In the genomic region with DNA sequence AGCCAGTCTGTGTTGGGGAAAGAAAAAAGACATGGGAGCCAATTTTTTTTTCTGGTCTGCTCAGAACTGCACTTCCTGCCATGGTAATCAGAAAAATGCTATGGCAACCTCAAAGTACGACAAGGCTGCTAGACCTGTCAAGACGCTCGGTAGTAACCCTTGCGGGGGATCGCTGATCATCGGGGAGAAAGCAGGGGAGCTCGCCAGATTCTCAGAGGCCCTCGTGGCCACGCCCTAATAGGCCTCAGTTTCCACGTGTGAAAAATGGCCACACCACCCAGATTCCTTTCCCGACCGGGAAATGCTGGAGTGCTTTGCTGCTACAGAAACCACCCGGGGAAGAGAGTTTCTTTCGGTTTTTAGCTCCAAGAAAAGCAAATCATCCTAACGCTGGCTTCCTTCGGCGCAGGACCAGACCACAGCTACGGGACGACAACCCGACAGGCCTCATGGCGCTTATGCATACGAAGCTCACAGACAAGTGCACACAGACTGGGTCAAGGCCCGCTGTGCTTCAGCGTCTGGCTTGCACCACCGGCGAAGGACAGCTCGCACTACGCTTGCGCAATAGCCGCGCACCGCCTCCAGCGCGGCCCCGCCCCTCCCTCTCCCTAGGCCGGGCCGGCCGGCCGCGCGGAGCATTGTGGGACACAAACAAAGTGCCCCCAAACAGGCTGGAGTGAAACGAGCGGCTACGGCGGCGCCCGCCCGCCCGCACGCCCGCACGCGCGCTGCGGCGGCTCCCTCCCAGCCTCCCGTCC, we compare ENCODE assay signal across 1 mouse cellular context.
TF ChIP-seq lines count a peak whose summit lies in the region.

No protein-coding gene starts in this region.

TF ChIP-seq in MEL, 35 proteins besides CTCF, POLR2A, EP300 and RAD21 (continued from another document):
- TF ChIP-seq ZNF384 (IDR thresholded peaks at IDR 0.05; ENCODE audit: low read depth, low read length) (peak; percentile 86), SMC3 (IDR thresholded peaks at IDR 0.05; ENCODE audit: low read depth, low read length) (no peak), CHD1 (IDR thresholded peaks at IDR 0.05; ENCODE audit: low read depth, low read length) (no peak), TAL1 (IDR thresholded peaks at IDR 0.05; ENCODE audit: low read length) (no peak), MXI1 (IDR thresholded peaks at IDR 0.05; ENCODE audit: low read depth, low read length) (peak; percentile 36; the same call in 1 of the 2 replicates), ETS1 (IDR thresholded peaks at IDR 0.05; ENCODE audit: low read depth, low read length) (no peak), BHLHE40 (IDR thresholded peaks at IDR 0.05; ENCODE audit: borderline replicate concordance, low read depth, low read length) (no peak), USF2 (IDR thresholded peaks at IDR 0.05; ENCODE audit: borderline replicate concordance in 1 of 2, insufficient read depth in 1 of 2, low read depth in 1 of 2, low read length in 2 of 2) (no peak), NELFE (IDR thresholded peaks at IDR 0.05; ENCODE audit: low read depth, low read length) (peak; percentile 84), GATA1 (IDR thresholded peaks at IDR 0.05; ENCODE audit: low read depth, low read length) (no peak)
TF ChIP-seq in MEL: peak in this region for 14.
